Mouse (Mus musculus): ENCODE measurements around the gene Pcbp3.

DNA sequence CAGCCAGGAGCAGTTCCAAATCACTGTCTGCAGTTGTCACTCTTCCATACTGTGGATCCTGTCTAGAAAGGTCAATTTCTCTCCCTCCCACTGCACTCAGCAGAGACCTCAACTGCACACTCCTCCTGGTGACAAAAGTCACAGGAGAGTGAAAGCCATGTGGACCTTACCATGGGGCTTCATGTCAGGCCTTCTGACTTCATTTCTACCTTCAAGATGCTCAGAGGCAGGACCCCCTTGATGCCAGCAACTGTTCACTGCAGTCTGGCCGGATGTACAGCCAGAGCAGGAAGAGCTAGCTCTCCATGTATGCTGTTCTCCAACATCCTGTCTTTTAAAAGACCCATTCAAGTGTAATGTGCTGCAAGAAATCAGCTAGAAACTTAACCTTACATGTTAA lies 29.9 kb downstream of the Pcbp3 start:
- no peak for TF ChIP-seq CTCF (IDR thresholded peaks at IDR 0.05; ENCODE audit: low read depth, low read length)
- no peak for TF ChIP-seq POLR2A (IDR thresholded peaks at IDR 0.05; ENCODE audit: extremely low read depth, insufficient read depth, low read length)
